Mouse (Mus musculus) cerebellum, adult 2 months (tissue): ENCODE results near the gene Klf16. TPM values are rescaled to one million over a fixed set of nuclear protein-coding genes. Genes with fewer than 3 reads are reported as not detected.

Experiments used
- DNase-seq, 2 experiments: peaks; one replicate each; pipeline ENCODE4 v3.0.0; 2021
- H3K27ac ChIP-seq: fragments of 200-500 bp; 2 replicates; pipeline ENCODE4 v1.5.1; 2012; ENCODE audit warnings: low read length, control low read depth, inconsistent platforms; ENCODE audit not compliant: insufficient read depth
- H3K27me3 ChIP-seq: fragments of 200-500 bp; 2 replicates; pipeline ENCODE4 v1.6.1; 2012; ENCODE audit warnings: inconsistent platforms, mild to moderate bottlenecking, low read length, moderate library complexity; ENCODE audit not compliant: control insufficient read depth, insufficient read depth
- H3K4me1 ChIP-seq: fragments of 200-500 bp; 2 replicates; pipeline ENCODE4 v1.6.1; 2011; ENCODE audit warnings: low read length; ENCODE audit not compliant: control insufficient read depth, insufficient read depth
- H3K4me3 ChIP-seq: fragments of 200-500 bp; replicated peaks from 2 replicates; pipeline ENCODE3; 2011; ENCODE audit warnings: mild to moderate bottlenecking, low read depth, low read length, control low read depth; ENCODE audit not compliant: insufficient read depth
- CTCF ChIP-seq: fragments of 200-500 bp; IDR thresholded peaks from 2 replicates; pipeline ENCODE4 v1.5.1; 2011; ENCODE audit warnings: low read depth, mild to moderate bottlenecking, control low read depth, low read length, moderate library complexity, borderline replicate concordance; ENCODE audit not compliant: insufficient read depth
- POLR2A ChIP-seq: fragments of 200-500 bp; IDR thresholded peaks from 2 replicates; pipeline ENCODE4 v1.6.1; 2011; ENCODE audit warnings: low read length, control low read depth, borderline replicate concordance; ENCODE audit not compliant: insufficient read depth
- WGBS: fragments of 180-500 bp; shearing (Covaris S2); methylation state at CpG from one replicate; pipeline ENCODE4 v1.1.7; 2018; 5-methylcytosine and 5-hydroxymethylcytosine counted together
- polyA plus RNA-seq: library from polyadenylated mRNA; depleted of rRNA; stranded (reverse); fragments of >200 nt; gene quantifications from 2 replicates; pipeline ENCODE4 v1.2.3, GENCODE M21; 2012

Gene Klf16
- polyA plus RNA-seq, 1 experiment, result 10.6 TPM

- peaks cover 18% of the 10 kb centered on the region for H3K4me1 ChIP-seq
- WGBS, result 46% methylated on average over 16 of the region's 16 CpGs
- TF ChIP-seq POLR2A (no peak), CTCF (no peak)
- peak overlapping the region; percentile 56; the same call in 1 of the 2 replicates for H3K27ac ChIP-seq
- H3K27me3 ChIP-seq, result no peaks in the 10 kb centered on the region
- H3K4me3 ChIP-seq, result peak overlapping the region; percentile 59
- DNase-seq, result peak; percentile 51 to 52
Measured at GRCm38 (mm10) chr10:80620796-80621689, 43.9 kb upstream of the Klf16 start.

- peaks cover 12% of the 10 kb centered on the region for H3K4me1 ChIP-seq
- H3K27me3 ChIP-seq, result no peaks in the 10 kb centered on the region
- WGBS, result 76% methylated on average over 9 of the region's 9 CpGs
- DNase-seq, result peak in 1 of 2 experiments; percentile 29
- no peak overlapping the region for H3K27ac ChIP-seq
- no peak overlapping the region for H3K4me3 ChIP-seq
- no peak for TF ChIP-seq POLR2A
- TF ChIP-seq CTCF, result no peak
Measured at GRCm38 (mm10) chr10:80620365-80620764, 43.2 kb upstream of the Klf16 start.

GRCm38 (mm10) chr10:80619465-80620244, 42.5 kb upstream of the Klf16 start:
- no peaks in the 10 kb centered on the region for H3K27me3 ChIP-seq
- H3K4me3 ChIP-seq, result no peak overlapping the region
- WGBS, result 40% methylated on average over 8 of the region's 8 CpGs
- H3K4me1 ChIP-seq, result 0 out of 2 replicates have a peak, but pooled peaks cover 5% of the 10 kb centered on the region
- no peak for DNase-seq
- TF ChIP-seq CTCF (no peak), POLR2A (no peak)
- no peak overlapping the region for H3K27ac ChIP-seq

GRCm38 (mm10) chr10:80618181-80618580, 41.1 kb upstream of the Klf16 start:
- Histone ChIP-seq H3K27me3 (no peaks in the 10 kb centered on the region), H3K4me1 (no peaks in the 10 kb centered on the region), H3K27ac (no peak overlapping the region), H3K4me3 (no peak overlapping the region)
- 35% methylated on average over 9 of the region's 9 CpGs for WGBS
- no peak for DNase-seq
- TF ChIP-seq CTCF, result no peak
- no peak for TF ChIP-seq POLR2A

- H3K27me3 ChIP-seq, result no peaks in the 10 kb centered on the region
- H3K27ac ChIP-seq, result no peak overlapping the region
- H3K4me1 ChIP-seq, result peaks cover 21% of the 10 kb centered on the region
- DNase-seq, result no peak
- no peak overlapping the region for H3K4me3 ChIP-seq
- 66% methylated on average over 6 of the region's 6 CpGs for WGBS
- no peak for TF ChIP-seq CTCF
- no peak for TF ChIP-seq POLR2A
Measured at GRCm38 (mm10) chr10:80614351-80614750, 37.2 kb upstream of the Klf16 start.

- 88% methylated on average over 3 of the region's 3 CpGs for WGBS
- DNase-seq, result no peak
- TF ChIP-seq POLR2A (no peak), CTCF (no peak)
- H3K4me3 ChIP-seq, result no peak overlapping the region
- H3K4me1 ChIP-seq, result peaks cover 26% of the 10 kb centered on the region
- H3K27ac ChIP-seq, result no peak overlapping the region
- H3K27me3 ChIP-seq, result no peaks in the 10 kb centered on the region
Measured at GRCm38 (mm10) chr10:80613821-80614220, 36.7 kb upstream of the Klf16 start.

- Histone ChIP-seq H3K27ac (no peak overlapping the region; the same call in 1 of the 2 replicates), H3K4me1 (peaks cover 40% of the 10 kb centered on the region), H3K4me3 (no peak overlapping the region), H3K27me3 (no peaks in the 10 kb centered on the region)
- DNase-seq, result no peak
- 81% methylated on average over 3 of the region's 3 CpGs for WGBS
- TF ChIP-seq CTCF, result no peak
- TF ChIP-seq POLR2A, result no peak
Measured at GRCm38 (mm10) chr10:80611905-80612304, 34.8 kb upstream of the Klf16 start.
